Mouse (Mus musculus) midbrain, embryonic 15.5 days (tissue): ENCODE data around the gene N4bp3. TPM values are rescaled to one million over a fixed set of nuclear protein-coding genes. Genes with fewer than 3 reads are reported as not detected.
"Not testable (repeated sequence)": the region's sequence is repeated elsewhere in the genome, so short reads cannot be mapped to it uniquely, and the experiment has no call there.

Experiments
- ATAC-seq: fragments of 200-750 bp; cut with Nextera tagmentation; replicated peaks from 2 replicates; pipeline ENCODE4 v1.8.0; 2017; ENCODE audit warnings: moderate TSS enrichment
- H3K27ac ChIP-seq: fragments of 300-500 bp; sonication (generic); 2 replicates; pipeline ENCODE4 v1.5.1; 2015; ENCODE audit warnings: mild to moderate bottlenecking, inconsistent platforms
- H3K27me3 ChIP-seq: fragments of 300-500 bp; sonication (generic); replicated peaks from 2 replicates; pipeline ENCODE4 v1.6.1; 2015; ENCODE audit warnings: inconsistent platforms
- H3K36me3 ChIP-seq: fragments of 300-500 bp; sonication (generic); replicated peaks from 2 replicates; pipeline ENCODE4 v1.6.1; 2015; ENCODE audit warnings: inconsistent platforms
- H3K4me1 ChIP-seq: fragments of 300-500 bp; sonication (generic); 2 replicates; pipeline ENCODE4 v1.6.1; 2015; ENCODE audit warnings: inconsistent platforms
- H3K4me2 ChIP-seq: fragments of 300-500 bp; sonication (generic); 2 replicates; pipeline ENCODE4 v1.6.1; 2015; ENCODE audit warnings: inconsistent platforms, mild to moderate bottlenecking, moderate library complexity
- H3K4me3 ChIP-seq: fragments of 300-500 bp; sonication (generic); 2 replicates; pipeline ENCODE4 v1.5.1; 2015; ENCODE audit warnings: mild to moderate bottlenecking, inconsistent platforms
- H3K9ac ChIP-seq: fragments of 300-500 bp; sonication (generic); 2 replicates; pipeline ENCODE4 v1.6.1; 2015; ENCODE audit warnings: mild to moderate bottlenecking, inconsistent platforms
- H3K9me3 ChIP-seq: fragments of 300-500 bp; sonication (generic); 2 replicates; pipeline ENCODE4 v1.6.1; 2016; ENCODE audit warnings: inconsistent platforms
- WGBS: fragments of 180-500 bp; shearing (Covaris S2); methylation state at CpG from one replicate; pipeline ENCODE4 v1.1.7; 2015; ENCODE audit warnings: mixed read lengths; 5-methylcytosine and 5-hydroxymethylcytosine counted together
- polyA plus RNA-seq: library from polyadenylated mRNA; unstranded; fragments of >200 nt; fragmentation: Nextera tagmentation; extraction: Ambion mirVana; gene quantifications from 2 replicates; pipeline ENCODE4 v1.2.1, GENCODE M21; 2015

The N4bp3 gene
- polyA plus RNA-seq, 1 experiment from 2014 or later = 21.1 TPM

GRCm38 (mm10) chr11:51619409-51620060 lies 31.1 kb downstream of the N4bp3 start, which contains the start of gene Nhp2:
Gene Nhp2, plus strand, starts transcription at chr11:51619735.
- Histone ChIP-seq H3K36me3 (peaks cover 19% of the 10 kb centered on the region), H3K9ac (peak within 1 kb of the TSS; percentile 66), H3K4me2 (peak within 1 kb of the TSS; percentile 71), H3K4me3 (peak within 1 kb of the TSS; percentile 87), H3K4me1 (peaks cover 30% of the 10 kb centered on the region), H3K27ac (peak within 1 kb of the TSS; percentile 39; the same call in 1 of the 2 replicates), H3K9me3 (no peaks in the 10 kb centered on the region), H3K27me3 (no peaks in the 10 kb centered on the region)
- peak; percentile 95 for ATAC-seq
- under 1% methylated on average over 51 of the region's 51 CpGs for WGBS

- no peak overlapping the region for H3K9ac ChIP-seq
- no peaks in the 10 kb centered on the region for H3K27me3 ChIP-seq
- peaks cover 30% of the 10 kb centered on the region for H3K4me1 ChIP-seq
- H3K4me2 ChIP-seq = peak overlapping the region; percentile 71
- ATAC-seq = peak; percentile 61; the same call in 1 of the 2 replicates
- H3K36me3 ChIP-seq = peaks cover 13% of the 10 kb centered on the region; the same call in 1 of the 2 replicates
- 0 out of 2 replicates have a peak overlapping the region, but pooled peaks have one; percentile 39 for H3K27ac ChIP-seq
- H3K4me3 ChIP-seq = peak overlapping the region; percentile 87
- 51% methylated on average over 8 of the region's 8 CpGs for WGBS
- no peaks in the 10 kb centered on the region for H3K9me3 ChIP-seq
Measured at GRCm38 (mm10) chr11:51618894-51619408, 31.7 kb downstream of the N4bp3 start.

- Histone ChIP-seq H3K9ac (no peak overlapping the region), H3K36me3 (peaks cover 2% of the 10 kb centered on the region; the same call in 1 of the 2 replicates), H3K27ac (no peak overlapping the region), H3K4me1 (peaks cover 30% of the 10 kb centered on the region), H3K4me3 (no peak overlapping the region), H3K27me3 (no peaks in the 10 kb centered on the region), H3K9me3 (no peaks in the 10 kb centered on the region), H3K4me2 (no peak overlapping the region)
- ATAC-seq = no peak
- WGBS = 5% methylated on average over 4 of the region's 4 CpGs
Measured at GRCm38 (mm10) chr11:51617693-51618092, 32.9 kb downstream of the N4bp3 start.

DNA sequence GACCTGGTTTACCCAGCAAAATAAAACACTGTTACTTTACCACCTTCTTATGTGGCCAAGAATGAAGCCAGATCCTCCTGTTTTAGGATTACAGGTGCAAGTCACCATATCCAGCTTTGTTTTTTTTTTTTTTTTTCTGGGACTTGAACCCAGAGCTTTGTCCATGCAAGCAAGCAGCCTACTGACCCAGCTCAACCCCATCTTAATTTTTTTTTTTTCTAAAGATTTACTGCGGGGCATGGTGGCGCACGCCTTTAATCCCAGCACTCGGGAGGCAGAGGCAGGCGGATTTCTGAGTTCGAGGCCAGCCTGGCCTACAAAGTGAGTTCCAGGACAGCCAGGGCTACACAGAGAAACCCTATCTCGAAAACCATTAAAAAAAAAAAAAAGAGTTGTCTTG lies 34.5 kb downstream of the N4bp3 start:
- Histone ChIP-seq H3K4me1 (peaks cover 24% of the 10 kb centered on the region), H3K4me2 (peak overlapping the region; percentile 67; the same call in 1 of the 2 replicates), H3K9ac (0 out of 2 replicates have a peak overlapping the region, but pooled peaks have one; percentile 52), H3K4me3 (peak overlapping the region; percentile 36; the same call in 1 of the 2 replicates)
- 91% methylated on average over 7 of the region's 7 CpGs for WGBS
- not testable (repeated sequence) for H3K27me3 ChIP-seq, H3K27ac ChIP-seq, H3K9me3 ChIP-seq, ATAC-seq, H3K36me3 ChIP-seq

DNA sequence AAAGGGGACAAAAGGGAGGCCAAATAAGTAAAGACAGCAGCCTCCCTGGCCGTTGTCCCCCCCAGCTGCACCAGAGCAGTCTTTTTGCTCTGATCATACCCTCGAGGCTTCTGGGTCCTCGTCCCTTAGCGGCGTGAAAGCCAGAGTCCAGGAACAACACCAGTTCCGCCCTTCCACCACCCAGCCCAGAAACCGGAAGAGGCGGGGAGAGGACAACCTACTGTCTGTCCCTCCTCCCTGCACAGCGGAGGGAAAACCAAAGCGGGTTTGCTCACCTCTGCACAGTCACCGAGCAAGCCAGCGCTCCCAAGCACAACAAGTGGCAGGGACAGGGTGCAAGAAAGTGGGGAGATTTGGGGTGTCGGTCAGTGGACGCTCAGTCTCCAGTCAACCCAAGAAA lies 35.0 kb downstream of the N4bp3 start:
- no peak for ATAC-seq
- Histone ChIP-seq H3K4me1 (peaks cover 19% of the 10 kb centered on the region), H3K27ac (0 out of 2 replicates have a peak overlapping the region, but pooled peaks have one; percentile 42), H3K4me2 (peak overlapping the region; percentile 67), H3K36me3 (no peaks in the 10 kb centered on the region), H3K27me3 (no peaks in the 10 kb centered on the region), H3K9ac (peak overlapping the region; percentile 52), H3K4me3 (peak overlapping the region; percentile 36), H3K9me3 (no peaks in the 10 kb centered on the region)
- 3% methylated on average over 13 of the region's 14 CpGs for WGBS

DNA sequence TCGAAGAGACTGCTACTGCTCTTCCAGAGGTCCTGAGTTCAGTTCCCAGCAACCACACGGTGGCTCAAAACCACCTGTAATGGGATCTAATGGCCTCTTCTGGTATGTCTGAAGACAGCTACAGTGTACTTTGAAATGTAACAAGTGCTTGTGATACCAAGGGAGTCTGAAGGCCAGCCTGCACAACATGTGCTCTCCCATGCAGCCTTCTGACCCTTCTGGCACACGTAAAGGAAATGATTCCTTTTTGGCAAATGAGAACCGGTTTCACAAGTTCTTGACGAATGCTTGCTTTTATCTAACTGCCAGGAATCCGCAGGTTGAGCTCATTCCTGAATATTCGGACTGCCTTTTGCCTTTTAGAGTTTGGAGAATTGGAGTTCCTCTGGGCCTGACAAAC lies 35.5 kb downstream of the N4bp3 start:
- Histone ChIP-seq H3K4me3 (peak overlapping the region; percentile 36), H3K9me3 (no peaks in the 10 kb centered on the region), H3K36me3 (no peaks in the 10 kb centered on the region), H3K27me3 (no peaks in the 10 kb centered on the region), H3K4me2 (peak overlapping the region; percentile 67), H3K27ac (0 out of 2 replicates have a peak overlapping the region, but pooled peaks have one; percentile 42), H3K9ac (peak overlapping the region; percentile 52), H3K4me1 (peaks cover 14% of the 10 kb centered on the region)
- 53% methylated on average over 7 of the region's 7 CpGs for WGBS
- ATAC-seq = no peak

- no peak overlapping the region for H3K4me2 ChIP-seq
- H3K9ac ChIP-seq = no peak overlapping the region
- H3K27me3 ChIP-seq = no peaks in the 10 kb centered on the region
Measured at GRCm38 (mm10) chr11:51614256-51614655, 36.4 kb downstream of the N4bp3 start.

DNA sequence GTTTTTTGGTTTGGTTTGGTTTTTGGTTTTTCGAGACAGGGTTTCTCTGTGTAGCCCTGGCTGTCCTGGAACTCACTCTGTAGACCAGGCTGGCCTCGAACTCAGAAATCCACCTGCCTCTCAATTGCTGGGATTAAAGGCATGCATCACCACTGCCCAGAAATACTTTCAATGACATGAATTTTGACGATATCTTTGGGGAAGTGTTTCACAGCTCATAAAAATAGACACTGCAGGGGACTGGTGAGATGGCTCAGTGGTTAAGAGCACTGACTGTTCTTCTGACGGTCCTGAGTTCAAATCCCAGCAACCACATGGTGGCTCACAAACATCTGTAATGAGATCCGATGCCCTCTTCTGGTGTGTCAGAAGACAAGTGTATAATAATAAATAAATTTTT lies 40.7 kb downstream of the N4bp3 start:
- H3K4me1 ChIP-seq = peaks cover 13% of the 10 kb centered on the region
- not testable (repeated sequence) for ATAC-seq, H3K27ac ChIP-seq, H3K4me3 ChIP-seq, H3K9me3 ChIP-seq, H3K4me2 ChIP-seq, H3K27me3 ChIP-seq, H3K9ac ChIP-seq, H3K36me3 ChIP-seq
- 87% methylated on average over 5 of the region's 5 CpGs for WGBS

More at GRCm38 (mm10) chr11:51614256-51614655, 36.4 kb downstream of the N4bp3 start:
- H3K9me3 ChIP-seq = no peaks in the 10 kb centered on the region
- no peak overlapping the region for H3K27ac ChIP-seq
- H3K36me3 ChIP-seq = no peaks in the 10 kb centered on the region
- ATAC-seq = no peak
- no peak overlapping the region for H3K4me3 ChIP-seq
- WGBS = 81% methylated on average over 8 of the region's 8 CpGs
- H3K4me1 ChIP-seq = peaks cover 12% of the 10 kb centered on the region

GRCm38 (mm10) chr11:51609266-51609909 lies 41.3 kb downstream of the N4bp3 start:
- 86% methylated on average over 3 of the region's 3 CpGs for WGBS
- H3K27ac ChIP-seq = no peak overlapping the region
- no peak for ATAC-seq

GRCm38 (mm10) chr11:51607096-51607738 lies 43.4 kb downstream of the N4bp3 start:
- Histone ChIP-seq H3K9ac (peak overlapping the region; percentile 75), H3K9me3 (no peaks in the 10 kb centered on the region), H3K4me2 (peak overlapping the region; percentile 68), H3K36me3 (peaks cover 22% of the 10 kb centered on the region), H3K4me3 (peak overlapping the region; percentile 90), H3K4me1 (peaks cover 38% of the 10 kb centered on the region), H3K27ac (peak overlapping the region; percentile 97), H3K27me3 (no peaks in the 10 kb centered on the region)
- WGBS = 10% methylated on average over 15 of the region's 15 CpGs
- peak; percentile 75 for ATAC-seq

More at GRCm38 (mm10) chr11:51609266-51609909, 41.3 kb downstream of the N4bp3 start:
- Histone ChIP-seq H3K4me1 (peaks cover 18% of the 10 kb centered on the region), H3K27me3 (no peaks in the 10 kb centered on the region), H3K4me2 (no peak overlapping the region), H3K9ac (no peak overlapping the region), H3K9me3 (no peaks in the 10 kb centered on the region), H3K36me3 (peaks cover 2% of the 10 kb centered on the region; the same call in 1 of the 2 replicates), H3K4me3 (no peak overlapping the region)

DNA sequence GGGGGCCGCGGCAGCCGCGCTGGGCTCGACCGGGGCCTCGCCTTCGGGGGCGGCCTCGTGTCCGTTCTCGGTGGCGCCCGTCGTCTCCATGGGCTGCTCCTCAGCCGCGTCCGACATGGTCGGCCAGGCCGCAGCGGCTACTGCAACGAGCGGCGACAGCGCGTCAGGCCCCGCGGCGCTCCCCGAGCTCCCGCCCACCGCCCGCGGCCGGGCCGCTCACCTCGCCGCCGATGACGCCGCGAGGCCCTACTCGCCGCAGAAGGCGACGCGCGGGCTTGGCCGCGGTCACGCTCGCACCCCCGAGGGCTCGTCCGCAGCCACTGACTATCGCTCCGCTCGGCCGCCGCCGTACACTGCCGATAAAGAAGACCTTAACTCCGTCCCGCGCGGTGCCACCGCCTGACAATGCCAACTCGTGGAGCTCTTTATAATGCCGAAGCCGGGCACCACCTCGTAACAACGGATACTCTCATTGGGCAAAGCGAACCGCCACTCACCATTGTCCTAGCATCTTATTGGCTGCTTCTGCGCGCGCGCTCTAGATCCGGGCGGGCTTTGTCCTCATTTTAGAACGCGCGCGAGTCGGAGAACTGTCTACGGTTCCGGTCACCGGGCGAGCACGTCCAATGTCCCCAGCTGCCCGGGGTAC lies 44.1 kb downstream of the N4bp3 start, which contains the start of gene Hnrnpab:
Hnrnpab (minus strand) TSS at position 401 of the 649 bp plus-strand sequence.
- H3K4me2 ChIP-seq = peak within 1 kb of the TSS; percentile 71
- H3K36me3 ChIP-seq = peaks cover 27% of the 10 kb centered on the region
- WGBS = under 1% methylated on average over 91 of the region's 91 CpGs
- ATAC-seq = peak; percentile 97
- H3K27ac ChIP-seq = peak within 1 kb of the TSS; percentile 97
- H3K27me3 ChIP-seq = no peaks in the 10 kb centered on the region
- peak within 1 kb of the TSS; percentile 99 for H3K9ac ChIP-seq
- H3K4me3 ChIP-seq = peak within 1 kb of the TSS; percentile 90
- no peaks in the 10 kb centered on the region for H3K9me3 ChIP-seq
- H3K4me1 ChIP-seq = peaks cover 38% of the 10 kb centered on the region
